Mouse (Mus musculus) heart, adult 2 months (tissue): ENCODE measurements around the gene Mgrn1. TPM values are rescaled to one million over a fixed set of nuclear protein-coding genes. Genes with fewer than 3 reads are reported as not detected.

ENCODE experiments used
- DNase-seq, 2 experiments: peaks; one replicate each; pipeline ENCODE4 v3.0.0; 2021
- H3K27ac ChIP-seq: fragments of 200-600 bp; 2 replicates; pipeline ENCODE4 v1.8.1; 2022
- H3K27me3 ChIP-seq: fragments of 200-500 bp; 2 replicates; pipeline ENCODE4 v1.6.1; 2012; ENCODE audit warnings: mild to moderate bottlenecking, low read length, inconsistent platforms, mixed read lengths; ENCODE audit not compliant: control insufficient read depth, insufficient read depth
- H3K36me3 ChIP-seq: fragments of 200-500 bp; 2 replicates; pipeline ENCODE4 v1.6.1; 2012; ENCODE audit warnings: low read length, inconsistent platforms; ENCODE audit not compliant: control insufficient read depth, insufficient read depth
- H3K4me1 ChIP-seq: fragments of 200-500 bp; 2 replicates; pipeline ENCODE4 v1.6.1; 2011; ENCODE audit warnings: low read length; ENCODE audit not compliant: control insufficient read depth, insufficient read depth
- H3K4me3 ChIP-seq: fragments of 200-600 bp; 2 replicates; pipeline ENCODE4 v1.8.1; 2022
- H3K79me2 ChIP-seq: fragments of 200-500 bp; replicated peaks from 2 replicates; pipeline ENCODE4 v1.6.1; 2012; ENCODE audit warnings: mild to moderate bottlenecking, inconsistent platforms, low read length, moderate library complexity, mixed read lengths; ENCODE audit not compliant: control insufficient read depth, insufficient read depth
- H3K9ac ChIP-seq: fragments of 200-500 bp; 2 replicates; pipeline ENCODE4 v1.6.1; 2012; ENCODE audit warnings: low read depth, mild to moderate bottlenecking, control low read depth, inconsistent platforms, low read length, mixed read lengths
- CTCF ChIP-seq: fragments of 200-600 bp; IDR thresholded peaks from 2 replicates; pipeline ENCODE4 v1.8.1; 2022; ENCODE audit warnings: antibody characterized with exemption, mild to moderate bottlenecking, moderate library complexity
- EP300 ChIP-seq: fragments of 200-500 bp; IDR thresholded peaks from 2 replicates; pipeline ENCODE4 v1.6.1; 2011; ENCODE audit warnings: low read depth, low read length, control low read depth; ENCODE audit not compliant: insufficient read depth
- POLR2A ChIP-seq: fragments of 200-500 bp; IDR thresholded peaks from 2 replicates; pipeline ENCODE4 v1.6.1; 2011; ENCODE audit warnings: mild to moderate bottlenecking, low read depth, low read length, control low read depth; ENCODE audit not compliant: insufficient read depth
- WGBS: fragments of 180-500 bp; shearing (Covaris S2); methylation state at CpG from one replicate; pipeline ENCODE4 v1.1.7; 2018; 5-methylcytosine and 5-hydroxymethylcytosine counted together
- intact Hi-C: fragments of 180-260 bp; cut with DNase I; formaldehyde crosslinking; loops from one replicate; pipeline ENCODE4 v1.15.1; 2025
- polyA plus RNA-seq: library from polyadenylated mRNA; depleted of rRNA; stranded (reverse); fragments of >200 nt; gene quantifications from 2 replicates; pipeline ENCODE4 v1.2.3, GENCODE M21; 2012
- total RNA-seq, 2 experiments: library from RNA; stranded (reverse); gene quantifications; 2 replicates each; pipeline ENCODE4 v1.2.3; 2021

Mgrn1 gene
- total and polyA plus RNA-seq, 3 experiments, result 148 to 274 (median 168) TPM

- peaks cover 2% of the 10 kb centered on the region; the same call in 1 of the 2 replicates for H3K36me3 ChIP-seq
- no peak overlapping the region for H3K9ac ChIP-seq
- no peaks in the 10 kb centered on the region for H3K79me2 ChIP-seq
- H3K4me3 ChIP-seq, result no peak overlapping the region
- H3K27ac ChIP-seq, result no peak overlapping the region
- TF ChIP-seq CTCF, result no peak
- no peak for TF ChIP-seq EP300
- no peak for TF ChIP-seq POLR2A
- DNase-seq, result no peak
- no peaks in the 10 kb centered on the region for H3K27me3 ChIP-seq
- peaks cover 5% of the 10 kb centered on the region for H3K4me1 ChIP-seq
- intact Hi-C loops, result no loop called here
- 87% methylated on average over 6 of the region's 6 CpGs for WGBS
Measured at GRCm38 (mm10) chr16:4922481-4922880, 36.4 kb downstream of the Mgrn1 start.

- Histone ChIP-seq H3K4me1 (peaks cover 5% of the 10 kb centered on the region), H3K36me3 (peaks cover 2% of the 10 kb centered on the region; the same call in 1 of the 2 replicates), H3K4me3 (no peak overlapping the region), H3K27me3 (no peaks in the 10 kb centered on the region), H3K27ac (no peak overlapping the region), H3K79me2 (no peaks in the 10 kb centered on the region), H3K9ac (no peak overlapping the region)
- DNase-seq, result no peak
- no peak for TF ChIP-seq POLR2A
- TF ChIP-seq CTCF, result no peak
- no peak for TF ChIP-seq EP300
- 82% methylated on average over 5 of the region's 5 CpGs for WGBS
- intact Hi-C loops, result no loop called here
Measured at GRCm38 (mm10) chr16:4923996-4924395, 37.9 kb downstream of the Mgrn1 start.

GRCm38 (mm10) chr16:4927967-4928366 is 41.9 kb downstream of the Mgrn1 start:
- TF ChIP-seq CTCF (no peak), EP300 (no peak), POLR2A (no peak)
- Histone ChIP-seq H3K4me1 (no peaks in the 10 kb centered on the region), H3K9ac (no peak overlapping the region), H3K36me3 (no peaks in the 10 kb centered on the region), H3K4me3 (no peak overlapping the region), H3K27ac (no peak overlapping the region), H3K79me2 (no peaks in the 10 kb centered on the region), H3K27me3 (no peaks in the 10 kb centered on the region)
- 93% methylated on average over 7 of the region's 7 CpGs for WGBS
- intact Hi-C loops, result no loop called here
- DNase-seq, result no peak

GRCm38 (mm10) chr16:4928474-4928873 is 42.4 kb downstream of the Mgrn1 start:
- Histone ChIP-seq H3K79me2 (no peaks in the 10 kb centered on the region), H3K27me3 (no peaks in the 10 kb centered on the region), H3K27ac (no peak overlapping the region), H3K4me3 (no peak overlapping the region), H3K36me3 (no peaks in the 10 kb centered on the region), H3K9ac (no peak overlapping the region), H3K4me1 (no peaks in the 10 kb centered on the region)
- 36% methylated on average over 2 of the region's 2 CpGs for WGBS
- intact Hi-C loops, result no loop called here
- DNase-seq, result no peak
- no peak for TF ChIP-seq CTCF
- TF ChIP-seq POLR2A, result no peak
- no peak for TF ChIP-seq EP300

- Histone ChIP-seq H3K4me1 (peaks cover 10% of the 10 kb centered on the region), H3K79me2 (no peaks in the 10 kb centered on the region), H3K27ac (no peak overlapping the region), H3K4me3 (no peak overlapping the region), H3K27me3 (no peaks in the 10 kb centered on the region), H3K9ac (no peak overlapping the region), H3K36me3 (no peaks in the 10 kb centered on the region)
- intact Hi-C loops, result no loop called here
- no peak for DNase-seq
- WGBS, result 49% methylated on average over 3 of the region's 3 CpGs
- TF ChIP-seq POLR2A (no peak), EP300 (no peak), CTCF (no peak)
Measured at GRCm38 (mm10) chr16:4932429-4932828, 46.4 kb downstream of the Mgrn1 start.

GRCm38 (mm10) chr16:4935430-4935829 is 49.4 kb downstream of the Mgrn1 start:
- H3K36me3 ChIP-seq, result no peaks in the 10 kb centered on the region
- no peak for DNase-seq
- no peak overlapping the region for H3K4me3 ChIP-seq
- no peak overlapping the region for H3K9ac ChIP-seq
- 95% methylated on average over 31 of the region's 31 CpGs for WGBS
- no peaks in the 10 kb centered on the region; the same call in 1 of the 2 replicates for H3K79me2 ChIP-seq
- H3K4me1 ChIP-seq, result peaks cover 12% of the 10 kb centered on the region
- intact Hi-C loops, result no loop called here
- no peak overlapping the region for H3K27ac ChIP-seq
- TF ChIP-seq POLR2A, result no peak
- no peak for TF ChIP-seq EP300
- TF ChIP-seq CTCF, result no peak
- no peaks in the 10 kb centered on the region for H3K27me3 ChIP-seq
